Mouse (Mus musculus): ENCODE data around the gene Gm3625.

GRCm38 (mm10) chr12:4588603-4589002, 4.1 kb downstream of the Gm3625 start:
- TF ChIP-seq GATA1 (IDR thresholded peaks at IDR 0.05; ENCODE audit: borderline replicate concordance, low read length) (no peak), FLI1 (IDR thresholded peaks at IDR 0.05; ENCODE audit: low read length) (no peak)

Data from megakaryocyte, embryonic 14.5 days (primary cell).